Mouse (Mus musculus) heart, adult 2 months (tissue): ENCODE results near the gene Agap1. TPM values are rescaled to one million over a fixed set of nuclear protein-coding genes. Genes with fewer than 3 reads are reported as not detected.

Experiments
- DNase-seq, 2 experiments: peaks; one replicate each; pipeline ENCODE4 v3.0.0; 2021
- H3K27ac ChIP-seq: fragments of 200-600 bp; 2 replicates; pipeline ENCODE4 v1.8.1; 2022
- H3K27me3 ChIP-seq: fragments of 200-500 bp; 2 replicates; pipeline ENCODE4 v1.6.1; 2012; ENCODE audit warnings: mild to moderate bottlenecking, low read length, inconsistent platforms, mixed read lengths; ENCODE audit not compliant: control insufficient read depth, insufficient read depth
- H3K36me3 ChIP-seq: fragments of 200-500 bp; 2 replicates; pipeline ENCODE4 v1.6.1; 2012; ENCODE audit warnings: low read length, inconsistent platforms; ENCODE audit not compliant: control insufficient read depth, insufficient read depth
- H3K4me1 ChIP-seq: fragments of 200-500 bp; 2 replicates; pipeline ENCODE4 v1.6.1; 2011; ENCODE audit warnings: low read length; ENCODE audit not compliant: control insufficient read depth, insufficient read depth
- H3K4me3 ChIP-seq: fragments of 200-600 bp; 2 replicates; pipeline ENCODE4 v1.8.1; 2022
- H3K79me2 ChIP-seq: fragments of 200-500 bp; replicated peaks from 2 replicates; pipeline ENCODE4 v1.6.1; 2012; ENCODE audit warnings: mild to moderate bottlenecking, inconsistent platforms, low read length, moderate library complexity, mixed read lengths; ENCODE audit not compliant: control insufficient read depth, insufficient read depth
- H3K9ac ChIP-seq: fragments of 200-500 bp; 2 replicates; pipeline ENCODE4 v1.6.1; 2012; ENCODE audit warnings: low read depth, mild to moderate bottlenecking, control low read depth, inconsistent platforms, low read length, mixed read lengths
- CTCF ChIP-seq: fragments of 200-600 bp; IDR thresholded peaks from 2 replicates; pipeline ENCODE4 v1.8.1; 2022; ENCODE audit warnings: antibody characterized with exemption, mild to moderate bottlenecking, moderate library complexity
- EP300 ChIP-seq: fragments of 200-500 bp; IDR thresholded peaks from 2 replicates; pipeline ENCODE4 v1.6.1; 2011; ENCODE audit warnings: low read depth, low read length, control low read depth; ENCODE audit not compliant: insufficient read depth
- POLR2A ChIP-seq: fragments of 200-500 bp; IDR thresholded peaks from 2 replicates; pipeline ENCODE4 v1.6.1; 2011; ENCODE audit warnings: mild to moderate bottlenecking, low read depth, low read length, control low read depth; ENCODE audit not compliant: insufficient read depth
- WGBS: fragments of 180-500 bp; shearing (Covaris S2); methylation state at CpG from one replicate; pipeline ENCODE4 v1.1.7; 2018; 5-methylcytosine and 5-hydroxymethylcytosine counted together
- intact Hi-C: fragments of 180-260 bp; cut with DNase I; formaldehyde crosslinking; loops from one replicate; pipeline ENCODE4 v1.15.1; 2025
- polyA plus RNA-seq: library from polyadenylated mRNA; depleted of rRNA; stranded (reverse); fragments of >200 nt; gene quantifications from 2 replicates; pipeline ENCODE4 v1.2.3, GENCODE M21; 2012
- total RNA-seq, 2 experiments: library from RNA; stranded (reverse); gene quantifications; 2 replicates each; pipeline ENCODE4 v1.2.3; 2021

Agap1 gene
- total and polyA plus RNA-seq, 3 experiments = 11.4 to 62.1 (median 59.0) TPM

GRCm38 (mm10) chr1:89473946-89474345 lies 19.3 kb downstream of the Agap1 start:
- no peak overlapping the region for H3K27ac ChIP-seq
- no peak for DNase-seq
- H3K9ac ChIP-seq = no peak overlapping the region
- TF ChIP-seq EP300 (no peak), CTCF (no peak), POLR2A (no peak)
- no peaks in the 10 kb centered on the region for H3K27me3 ChIP-seq
- peaks cover 5% of the 10 kb centered on the region for H3K79me2 ChIP-seq
- H3K36me3 ChIP-seq = no peaks in the 10 kb centered on the region
- WGBS = 80% methylated on average over 5 of the region's 5 CpGs
- H3K4me1 ChIP-seq = peaks cover 13% of the 10 kb centered on the region; the same call in 1 of the 2 replicates
- intact Hi-C loops = no loop called here
- H3K4me3 ChIP-seq = no peak overlapping the region

DNA sequence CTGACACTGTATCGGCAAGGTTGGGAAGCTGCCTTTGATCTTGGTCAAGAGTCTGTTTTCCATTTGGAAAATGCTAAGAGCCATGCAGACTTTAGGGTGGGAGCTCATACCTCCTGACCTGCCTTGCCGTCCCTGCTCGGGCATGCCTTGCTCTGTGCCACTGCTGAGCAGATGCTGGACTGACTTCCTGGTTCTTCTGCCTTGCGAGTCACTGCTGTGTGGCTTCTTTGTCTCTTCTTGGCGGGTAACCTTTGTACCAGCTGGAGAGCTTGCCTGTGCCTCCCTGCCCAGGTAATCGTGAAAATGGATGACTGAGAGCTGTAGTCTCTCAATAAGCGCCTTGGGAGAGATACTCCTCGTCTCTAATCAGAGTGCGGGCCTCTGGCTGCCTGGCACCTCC lies 20.2 kb downstream of the Agap1 start:
- TF ChIP-seq CTCF (no peak), POLR2A (no peak), EP300 (no peak)
- 69% methylated on average over 9 of the region's 9 CpGs for WGBS
- DNase-seq = no peak
- H3K4me3 ChIP-seq = no peak overlapping the region
- H3K4me1 ChIP-seq = peaks cover 16% of the 10 kb centered on the region; the same call in 1 of the 2 replicates
- no peaks in the 10 kb centered on the region for H3K36me3 ChIP-seq
- peaks cover 5% of the 10 kb centered on the region for H3K79me2 ChIP-seq
- H3K27ac ChIP-seq = no peak overlapping the region
- no peaks in the 10 kb centered on the region for H3K27me3 ChIP-seq
- intact Hi-C loops = no loop called here
- no peak overlapping the region for H3K9ac ChIP-seq

- Histone ChIP-seq H3K9ac (no peak overlapping the region), H3K4me3 (no peak overlapping the region), H3K27me3 (no peaks in the 10 kb centered on the region), H3K36me3 (no peaks in the 10 kb centered on the region), H3K27ac (no peak overlapping the region), H3K4me1 (peaks cover 13% of the 10 kb centered on the region; the same call in 1 of the 2 replicates), H3K79me2 (peaks cover 5% of the 10 kb centered on the region)
- TF ChIP-seq CTCF (no peak), POLR2A (no peak), EP300 (no peak)
- 86% methylated on average over 5 of the region's 5 CpGs for WGBS
- DNase-seq = no peak
- intact Hi-C loops = no loop called here
These were observed 22.4 kb downstream of the Agap1 start for GRCm38 (mm10) chr1:89477033-89477432.

GRCm38 (mm10) chr1:89478571-89479460 lies 24.2 kb downstream of the Agap1 start:
- DNase-seq = no peak
- H3K9ac ChIP-seq = no peak overlapping the region
- H3K79me2 ChIP-seq = peaks cover 2% of the 10 kb centered on the region
- 50% methylated on average over 4 of the region's 4 CpGs for WGBS
- no peaks in the 10 kb centered on the region for H3K27me3 ChIP-seq
- H3K36me3 ChIP-seq = no peaks in the 10 kb centered on the region
- intact Hi-C loops = no loop called here
- no peak overlapping the region for H3K4me3 ChIP-seq
- H3K4me1 ChIP-seq = peaks cover 14% of the 10 kb centered on the region; the same call in 1 of the 2 replicates
- TF ChIP-seq POLR2A = no peak
- no peak for TF ChIP-seq CTCF
- no peak for TF ChIP-seq EP300
- no peak overlapping the region; the same call in 1 of the 2 replicates for H3K27ac ChIP-seq

- H3K36me3 ChIP-seq = no peaks in the 10 kb centered on the region
- H3K4me1 ChIP-seq = peaks cover 13% of the 10 kb centered on the region; the same call in 1 of the 2 replicates
- 78% methylated on average over 9 of the region's 9 CpGs for WGBS
- no peak for DNase-seq
- H3K9ac ChIP-seq = no peak overlapping the region
- H3K27ac ChIP-seq = no peak overlapping the region
- no peaks in the 10 kb centered on the region for H3K27me3 ChIP-seq
- H3K4me3 ChIP-seq = no peak overlapping the region
- H3K79me2 ChIP-seq = peaks cover 3% of the 10 kb centered on the region
- TF ChIP-seq EP300 (no peak), CTCF (no peak), POLR2A (no peak)
- intact Hi-C loops = no loop called here
These were observed 26.5 kb downstream of the Agap1 start for GRCm38 (mm10) chr1:89481154-89481553.

DNA sequence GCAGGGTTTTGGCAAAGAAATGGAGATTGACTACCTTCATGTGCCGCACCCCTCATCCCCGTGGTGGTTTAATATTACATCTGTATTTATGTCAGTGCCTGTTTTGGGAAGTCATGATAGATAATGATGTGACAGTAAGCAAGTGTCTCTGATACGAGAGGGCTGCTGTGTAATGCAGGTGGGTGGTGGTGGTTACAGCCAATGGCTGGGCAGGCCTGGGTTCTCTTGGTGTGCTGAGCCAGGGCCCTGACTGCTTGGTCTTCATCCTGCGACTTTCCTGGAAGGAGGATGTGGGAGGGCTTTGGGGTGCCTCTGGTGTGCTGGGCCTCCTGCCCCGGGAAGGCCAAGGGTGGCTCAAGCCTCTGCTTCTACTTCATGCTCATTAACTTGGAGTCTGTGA lies 28.2 kb downstream of the Agap1 start:
- Histone ChIP-seq H3K36me3 (no peaks in the 10 kb centered on the region), H3K79me2 (peaks cover 2% of the 10 kb centered on the region), H3K9ac (no peak overlapping the region), H3K4me3 (no peak overlapping the region), H3K27ac (no peak overlapping the region), H3K27me3 (no peaks in the 10 kb centered on the region), H3K4me1 (peaks cover 11% of the 10 kb centered on the region; the same call in 1 of the 2 replicates)
- intact Hi-C loops = no loop called here
- 48% methylated on average over 5 of the region's 5 CpGs for WGBS
- no peak for DNase-seq
- TF ChIP-seq EP300 (no peak), CTCF (no peak), POLR2A (no peak)
